Mouse (Mus musculus): ENCODE results near the gene Ankrd2. TPM values are rescaled to one million over a fixed set of nuclear protein-coding genes. Genes with fewer than 3 reads are reported as not detected.

Gene Ankrd2
- polyA plus RNA-seq, 1 experiment from 2014 or later: 0.30 TPM

- Histone ChIP-seq H3K4me3 (ENCODE audit: low read depth, low read length) (no peak overlapping the region), H3K4me2 (replicated peaks; ENCODE audit: low read depth, low read length) (no peak overlapping the region), H3K27ac (ENCODE audit: low read length) (0 out of 2 replicates have a peak overlapping the region, but pooled peaks have one; percentile 3), H3K9me3 (ENCODE audit: control insufficient read depth, low read depth, low read length) (no peaks in the 10 kb centered on the region), H3K9ac (replicated peaks; ENCODE audit: low read depth, low read length) (no peak overlapping the region), H3K4me1 (ENCODE audit: control insufficient read depth, insufficient read depth, low read length) (peaks cover 42% of the 10 kb centered on the region), H3K27me3 (ENCODE audit: control insufficient read depth, insufficient read depth, low read length) (no peaks in the 10 kb centered on the region), H3K36me3 (ENCODE audit: control insufficient read depth, insufficient read depth, low read length) (no peaks in the 10 kb centered on the region)
- no peak for ATAC-seq (ENCODE audit: insufficient number of reproducible peaks, insufficient read depth, low FRiP score, low read depth)
- 82% methylated on average over 10 of the region's 10 CpGs for WGBS
These were observed 38.7 kb upstream of the Ankrd2 start for GRCm38 (mm10) chr19:41997090-41997489.

DNA sequence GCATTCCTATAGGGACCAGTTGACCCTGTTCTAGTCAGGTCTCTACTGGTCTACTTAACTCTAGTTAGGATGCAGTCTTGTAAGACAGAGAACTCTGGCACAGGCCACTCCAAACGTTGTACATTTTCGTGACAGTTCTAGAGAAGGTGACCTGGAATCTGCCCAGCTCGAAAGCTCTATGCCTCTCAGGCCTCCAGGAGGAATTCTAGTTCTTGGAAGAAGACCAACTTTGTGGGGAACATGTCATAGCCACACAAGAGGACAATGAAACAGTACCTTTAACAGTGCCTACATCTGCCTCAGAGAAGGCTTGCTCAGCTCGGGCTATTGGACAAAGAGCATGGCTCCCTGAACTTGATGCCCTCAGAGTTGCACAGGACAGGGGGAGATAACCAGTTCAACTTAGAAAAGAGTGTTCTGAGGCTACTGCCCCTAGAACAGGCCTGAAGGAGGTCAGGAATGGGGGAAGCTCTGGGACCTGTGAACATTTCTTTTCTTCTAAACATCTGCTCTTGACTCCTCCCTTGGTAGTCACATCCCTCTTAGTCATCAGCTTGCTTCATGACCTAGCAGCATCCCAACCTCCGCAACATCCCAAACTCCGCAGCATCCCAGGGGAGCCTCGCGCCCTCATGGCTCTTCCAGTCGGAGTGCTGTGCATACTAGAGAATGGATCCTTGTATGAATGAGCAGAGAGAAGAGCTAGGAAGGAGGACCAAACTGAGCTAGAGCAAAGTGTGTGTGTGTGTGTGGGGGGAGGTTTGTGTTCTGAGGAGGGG is 36.8 kb upstream of the Ankrd2 start:
- WGBS: 88% methylated on average over 9 of the region's 9 CpGs
- no peak overlapping the region for H3K27ac ChIP-seq (ENCODE audit: low read length)
- no peak overlapping the region for H3K4me3 ChIP-seq (ENCODE audit: low read depth, low read length)
- no peak overlapping the region for H3K9ac ChIP-seq (replicated peaks; ENCODE audit: low read depth, low read length)
- H3K4me1 ChIP-seq (ENCODE audit: control insufficient read depth, insufficient read depth, low read length): peaks cover 32% of the 10 kb centered on the region
- no peaks in the 10 kb centered on the region for H3K27me3 ChIP-seq (ENCODE audit: control insufficient read depth, insufficient read depth, low read length)
- no peaks in the 10 kb centered on the region for H3K36me3 ChIP-seq (ENCODE audit: control insufficient read depth, insufficient read depth, low read length)
- no peaks in the 10 kb centered on the region for H3K9me3 ChIP-seq (ENCODE audit: control insufficient read depth, low read depth, low read length)
- H3K4me2 ChIP-seq (replicated peaks; ENCODE audit: low read depth, low read length): no peak overlapping the region
- ATAC-seq (ENCODE audit: insufficient number of reproducible peaks, insufficient read depth, low FRiP score, low read depth): no peak

DNA sequence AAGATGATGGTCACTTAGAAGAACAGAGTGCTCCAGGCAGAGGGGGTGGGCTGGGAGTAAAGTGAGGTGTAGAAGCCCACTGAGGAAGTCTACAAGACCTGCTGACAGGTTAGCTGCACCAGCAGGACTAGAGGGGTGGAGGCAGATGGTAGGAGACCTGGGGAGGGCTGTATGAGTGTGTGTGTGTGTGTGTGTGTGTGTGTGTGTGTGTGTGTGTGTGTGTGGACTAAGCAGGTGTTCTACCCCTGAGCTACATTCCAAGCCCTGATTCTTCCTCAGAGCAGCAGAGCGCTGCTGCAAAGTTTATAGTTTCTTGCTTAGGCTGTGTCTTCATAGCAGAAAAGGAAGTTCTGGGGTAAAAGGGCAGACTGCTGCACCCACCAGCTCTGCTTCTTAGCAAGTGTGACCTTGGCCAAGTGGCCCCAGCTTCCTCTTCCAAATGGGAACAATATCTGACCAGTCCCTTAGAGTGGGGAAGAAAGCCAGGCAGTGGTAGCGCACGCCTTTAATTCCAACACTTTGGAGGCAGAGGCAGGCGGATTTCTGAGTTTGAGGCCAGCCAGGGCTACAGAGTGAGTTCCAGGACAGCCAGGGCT is 36.0 kb upstream of the Ankrd2 start:
- 80% methylated on average over 4 of the region's 4 CpGs for WGBS
- Histone ChIP-seq H3K4me3 (ENCODE audit: low read depth, low read length) (no peak overlapping the region), H3K9ac (replicated peaks; ENCODE audit: low read depth, low read length) (no peak overlapping the region)

DNA sequence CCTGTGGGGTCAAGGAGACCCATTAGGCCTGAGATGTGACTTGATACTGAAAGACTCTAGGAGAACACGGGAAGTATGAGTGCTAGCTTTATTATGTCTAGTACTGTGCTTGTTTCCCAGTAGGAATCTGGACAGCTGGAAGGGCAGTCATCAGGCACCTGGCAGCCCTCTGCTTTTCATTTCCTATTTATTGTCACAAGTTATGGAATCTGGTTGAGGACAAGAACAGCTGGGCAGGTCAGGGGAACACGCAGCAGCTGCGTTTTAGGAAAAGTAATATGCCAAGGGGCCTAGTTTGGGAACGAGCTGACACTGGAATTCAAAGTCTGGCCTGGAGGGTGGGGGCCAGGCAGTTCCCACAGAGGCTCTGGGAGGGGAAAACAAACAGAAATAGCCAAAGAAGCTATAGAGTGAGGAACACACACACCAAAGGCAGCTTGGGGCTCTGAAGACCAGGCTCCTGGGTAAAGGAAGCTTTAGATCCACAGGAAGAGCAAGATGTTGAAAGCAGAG is 35.3 kb upstream of the Ankrd2 start:
- H3K4me1 ChIP-seq (ENCODE audit: control insufficient read depth, insufficient read depth, low read length): peaks cover 28% of the 10 kb centered on the region
- peak overlapping the region; percentile 82 for H3K27ac ChIP-seq (ENCODE audit: low read length)
- peak; percentile 40; the same call in 1 of the 2 replicates for ATAC-seq (ENCODE audit: insufficient number of reproducible peaks, insufficient read depth, low FRiP score, low read depth)
- H3K27me3 ChIP-seq (ENCODE audit: control insufficient read depth, insufficient read depth, low read length): no peaks in the 10 kb centered on the region
- no peaks in the 10 kb centered on the region for H3K9me3 ChIP-seq (ENCODE audit: control insufficient read depth, low read depth, low read length)
- no peak overlapping the region for H3K4me3 ChIP-seq (ENCODE audit: low read depth, low read length)
- H3K4me2 ChIP-seq (replicated peaks; ENCODE audit: low read depth, low read length): no peak overlapping the region
- no peak overlapping the region for H3K9ac ChIP-seq (replicated peaks; ENCODE audit: low read depth, low read length)
- H3K36me3 ChIP-seq (ENCODE audit: control insufficient read depth, insufficient read depth, low read length): no peaks in the 10 kb centered on the region
- 19% methylated on average over 4 of the region's 4 CpGs for WGBS

More for the DNA sequence above, 36.0 kb upstream of the Ankrd2 start:
- Histone ChIP-seq H3K27me3 (ENCODE audit: control insufficient read depth, insufficient read depth, low read length) (no peaks in the 10 kb centered on the region), H3K27ac (ENCODE audit: low read length) (peak overlapping the region; percentile 82; the same call in 1 of the 2 replicates), H3K36me3 (ENCODE audit: control insufficient read depth, insufficient read depth, low read length) (no peaks in the 10 kb centered on the region), H3K4me1 (ENCODE audit: control insufficient read depth, insufficient read depth, low read length) (peaks cover 28% of the 10 kb centered on the region), H3K4me2 (replicated peaks; ENCODE audit: low read depth, low read length) (no peak overlapping the region), H3K9me3 (ENCODE audit: control insufficient read depth, low read depth, low read length) (no peaks in the 10 kb centered on the region)
- ATAC-seq (ENCODE audit: insufficient number of reproducible peaks, insufficient read depth, low FRiP score, low read depth): no peak

DNA sequence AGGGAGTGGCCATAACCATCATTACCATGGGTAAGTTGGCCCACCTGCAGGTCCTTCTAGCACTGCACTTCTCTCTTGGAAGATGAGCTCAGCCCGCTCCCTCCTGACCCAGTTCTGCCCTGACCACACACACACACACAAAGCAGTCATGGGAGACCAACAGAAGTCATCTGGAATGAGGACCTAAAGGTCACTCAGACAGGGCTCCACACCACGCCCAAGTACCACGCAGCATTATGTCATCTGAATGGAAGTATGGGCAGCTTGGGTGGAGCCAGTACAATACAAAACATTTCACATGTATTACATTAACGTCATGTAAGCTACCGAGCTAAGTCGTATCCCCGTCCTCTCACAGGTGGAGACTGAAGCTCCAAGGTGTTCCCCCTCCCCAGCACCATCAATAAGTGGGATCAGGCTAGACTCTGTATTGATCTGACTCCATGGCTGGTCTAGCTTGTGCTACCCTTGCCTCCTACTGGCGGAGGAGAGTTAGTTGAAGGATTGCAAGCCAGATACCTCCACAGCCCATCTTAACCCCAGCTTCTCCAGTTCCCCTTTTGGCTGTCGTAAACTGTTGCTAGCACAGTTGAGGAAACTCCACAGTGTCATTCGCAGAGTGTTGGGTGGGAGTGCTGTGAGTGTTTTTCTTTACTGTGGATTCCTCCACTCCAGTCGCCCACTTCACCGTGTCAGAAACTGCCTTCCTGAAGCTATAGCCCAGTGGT is 34.4 kb upstream of the Ankrd2 start:
- WGBS: 88% methylated on average over 12 of the region's 12 CpGs
- no peaks in the 10 kb centered on the region for H3K27me3 ChIP-seq (ENCODE audit: control insufficient read depth, insufficient read depth, low read length)

GRCm38 (mm10) chr19:42004258-42004657 is 31.5 kb upstream of the Ankrd2 start:
- ATAC-seq (ENCODE audit: insufficient number of reproducible peaks, insufficient read depth, low FRiP score, low read depth): no peak
- Histone ChIP-seq H3K9ac (replicated peaks; ENCODE audit: low read depth, low read length) (no peak overlapping the region), H3K4me1 (ENCODE audit: control insufficient read depth, insufficient read depth, low read length) (peaks cover 25% of the 10 kb centered on the region), H3K27me3 (ENCODE audit: control insufficient read depth, insufficient read depth, low read length) (no peaks in the 10 kb centered on the region), H3K4me2 (replicated peaks; ENCODE audit: low read depth, low read length) (no peak overlapping the region), H3K27ac (ENCODE audit: low read length) (no peak overlapping the region), H3K9me3 (ENCODE audit: control insufficient read depth, low read depth, low read length) (no peaks in the 10 kb centered on the region), H3K36me3 (ENCODE audit: control insufficient read depth, insufficient read depth, low read length) (no peaks in the 10 kb centered on the region), H3K4me3 (ENCODE audit: low read depth, low read length) (no peak overlapping the region)
- whole genome bisulfite sequencing: 68% methylated on average over 6 of the region's 6 CpGs

More for the DNA sequence above, 34.4 kb upstream of the Ankrd2 start:
- Histone ChIP-seq H3K9me3 (ENCODE audit: control insufficient read depth, low read depth, low read length) (no peaks in the 10 kb centered on the region), H3K4me2 (replicated peaks; ENCODE audit: low read depth, low read length) (no peak overlapping the region), H3K4me3 (ENCODE audit: low read depth, low read length) (no peak overlapping the region), H3K4me1 (ENCODE audit: control insufficient read depth, insufficient read depth, low read length) (peaks cover 32% of the 10 kb centered on the region), H3K36me3 (ENCODE audit: control insufficient read depth, insufficient read depth, low read length) (no peaks in the 10 kb centered on the region), H3K9ac (replicated peaks; ENCODE audit: low read depth, low read length) (no peak overlapping the region), H3K27ac (ENCODE audit: low read length) (peak overlapping the region; percentile 82)
- no peak for ATAC-seq (ENCODE audit: insufficient number of reproducible peaks, insufficient read depth, low FRiP score, low read depth)

DNA sequence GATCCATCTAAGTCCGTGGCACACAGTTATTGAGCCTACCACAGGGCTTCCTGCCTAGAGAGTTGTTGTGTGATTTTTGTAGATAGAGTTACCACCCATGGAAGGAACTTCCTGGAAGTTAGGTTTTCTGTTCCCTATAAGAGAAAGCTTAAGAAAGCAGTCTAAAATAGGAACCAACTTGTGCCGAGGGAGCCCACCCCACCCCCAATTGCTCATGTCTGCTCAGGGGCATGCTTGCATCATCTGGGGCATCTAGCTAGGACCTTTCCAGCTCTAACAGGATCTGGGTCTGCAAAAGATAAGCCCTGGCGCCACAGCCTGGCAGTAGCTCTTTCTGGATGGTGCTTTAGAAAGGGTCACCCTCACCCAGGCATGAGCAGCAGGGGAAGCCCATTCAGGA is 30.2 kb upstream of the Ankrd2 start:
- ATAC-seq (ENCODE audit: insufficient number of reproducible peaks, insufficient read depth, low FRiP score, low read depth): no peak
- Histone ChIP-seq H3K4me2 (replicated peaks; ENCODE audit: low read depth, low read length) (no peak overlapping the region), H3K36me3 (ENCODE audit: control insufficient read depth, insufficient read depth, low read length) (no peaks in the 10 kb centered on the region), H3K9me3 (ENCODE audit: control insufficient read depth, low read depth, low read length) (no peaks in the 10 kb centered on the region), H3K9ac (replicated peaks; ENCODE audit: low read depth, low read length) (no peak overlapping the region), H3K4me3 (ENCODE audit: low read depth, low read length) (no peak overlapping the region), H3K27me3 (ENCODE audit: control insufficient read depth, insufficient read depth, low read length) (no peaks in the 10 kb centered on the region), H3K27ac (ENCODE audit: low read length) (no peak overlapping the region), H3K4me1 (ENCODE audit: control insufficient read depth, insufficient read depth, low read length) (peaks cover 16% of the 10 kb centered on the region)
- WGBS: 73% methylated on average over 3 of the region's 3 CpGs

GRCm38 (mm10) chr19:42006568-42006967 is 29.2 kb upstream of the Ankrd2 start:
- no peak overlapping the region for H3K27ac ChIP-seq (ENCODE audit: low read length)

More at GRCm38 (mm10) chr19:42006568-42006967, 29.2 kb upstream of the Ankrd2 start:
- Histone ChIP-seq H3K9ac (replicated peaks; ENCODE audit: low read depth, low read length) (no peak overlapping the region), H3K27me3 (ENCODE audit: control insufficient read depth, insufficient read depth, low read length) (no peaks in the 10 kb centered on the region), H3K4me1 (ENCODE audit: control insufficient read depth, insufficient read depth, low read length) (peaks cover 7% of the 10 kb centered on the region; the same call in 1 of the 2 replicates), H3K4me2 (replicated peaks; ENCODE audit: low read depth, low read length) (no peak overlapping the region), H3K36me3 (ENCODE audit: control insufficient read depth, insufficient read depth, low read length) (no peaks in the 10 kb centered on the region), H3K9me3 (ENCODE audit: control insufficient read depth, low read depth, low read length) (no peaks in the 10 kb centered on the region), H3K4me3 (ENCODE audit: low read depth, low read length) (no peak overlapping the region)
- WGBS: 54% methylated on average over 8 of the region's 8 CpGs
- no peak for ATAC-seq (ENCODE audit: insufficient number of reproducible peaks, insufficient read depth, low FRiP score, low read depth)
